Mouse (Mus musculus): ENCODE measurements around the gene Ppp1r12b. TPM values are rescaled to one million over a fixed set of nuclear protein-coding genes. Genes with fewer than 3 reads are reported as not detected.
A peak's percentile ranks its signal among the peaks of the same experiment; 100 is the strongest.

Gene Ppp1r12b
- polyA plus RNA-seq, 1 experiment from 2014 or later = 5.0 TPM

DNA sequence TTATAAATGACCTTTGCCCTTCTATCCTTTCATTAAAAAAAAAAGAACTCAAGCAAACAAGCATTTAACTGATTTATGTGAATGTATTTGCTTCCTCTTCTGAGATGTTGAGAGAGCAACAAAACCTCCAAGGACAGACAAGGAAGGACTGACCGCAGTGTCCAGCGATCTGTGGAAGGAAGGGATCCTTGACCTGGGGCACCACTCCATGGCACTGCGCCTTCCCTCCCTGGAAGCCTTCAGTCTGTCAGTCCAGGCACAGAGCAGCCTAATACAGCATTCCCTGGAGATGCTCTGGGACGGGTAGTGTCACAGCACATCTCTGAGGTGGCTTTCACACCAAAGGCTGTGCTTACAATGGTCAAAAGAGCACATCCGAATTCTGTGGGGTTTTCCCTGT, 172.9 kb downstream of the Ppp1r12b start:
- H3K4me3 ChIP-seq = no peak overlapping the region
- no peak overlapping the region for H3K27ac ChIP-seq (replicated peaks)
- no peaks in the 10 kb centered on the region for H3K27me3 ChIP-seq (replicated peaks; ENCODE audit: low read depth, poor library complexity, severe bottlenecking)
- H3K36me3 ChIP-seq (replicated peaks) = no peaks in the 10 kb centered on the region
- 86% methylated on average over 5 of the region's 5 CpGs for WGBS
- no peaks in the 10 kb centered on the region for H3K9me3 ChIP-seq
- no peak for DNase-seq (ENCODE audit: low spot score)
- peaks cover 34% of the 10 kb centered on the region for H3K4me1 ChIP-seq

DNA sequence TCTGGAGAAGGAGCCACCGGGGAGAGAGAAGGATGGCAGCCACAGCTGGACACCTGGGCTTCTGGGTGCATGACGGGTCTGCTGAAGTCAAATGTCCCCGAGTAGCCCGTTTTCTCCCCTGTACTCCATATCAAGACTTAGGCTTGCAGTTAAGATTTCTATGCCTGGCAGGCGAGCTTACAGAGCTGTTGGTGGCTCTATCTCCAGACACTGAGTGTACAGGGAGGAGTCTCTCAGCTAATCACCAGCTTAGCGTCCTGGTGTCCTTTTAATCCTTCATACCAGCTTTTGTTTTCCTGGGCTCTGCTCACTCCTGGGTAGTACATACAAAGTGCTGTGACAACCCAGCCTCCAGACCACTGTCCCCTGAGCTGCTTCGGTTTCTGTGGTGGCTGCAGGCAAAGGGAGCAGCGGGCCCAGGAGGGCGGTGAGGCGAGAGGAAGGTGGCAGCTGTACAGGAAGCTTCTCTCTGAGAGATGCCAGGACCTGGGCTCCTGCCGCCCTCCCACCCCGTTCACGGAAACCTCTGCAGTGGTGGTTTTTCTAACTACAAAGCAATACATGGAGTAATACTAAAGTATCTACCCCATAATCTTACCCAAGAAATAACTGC, 177.7 kb downstream of the Ppp1r12b start:
- H3K4me1 ChIP-seq = peaks cover 51% of the 10 kb centered on the region
- H3K36me3 ChIP-seq (replicated peaks) = no peaks in the 10 kb centered on the region
- peak overlapping the region; percentile 41 for H3K27ac ChIP-seq (replicated peaks)
- no peak overlapping the region for H3K4me3 ChIP-seq
- DNase-seq (ENCODE audit: low spot score) = no peak
- 55% methylated on average over 13 of the region's 13 CpGs for WGBS
- H3K27me3 ChIP-seq (replicated peaks; ENCODE audit: low read depth, poor library complexity, severe bottlenecking) = no peaks in the 10 kb centered on the region
- no peaks in the 10 kb centered on the region for H3K9me3 ChIP-seq

DNA sequence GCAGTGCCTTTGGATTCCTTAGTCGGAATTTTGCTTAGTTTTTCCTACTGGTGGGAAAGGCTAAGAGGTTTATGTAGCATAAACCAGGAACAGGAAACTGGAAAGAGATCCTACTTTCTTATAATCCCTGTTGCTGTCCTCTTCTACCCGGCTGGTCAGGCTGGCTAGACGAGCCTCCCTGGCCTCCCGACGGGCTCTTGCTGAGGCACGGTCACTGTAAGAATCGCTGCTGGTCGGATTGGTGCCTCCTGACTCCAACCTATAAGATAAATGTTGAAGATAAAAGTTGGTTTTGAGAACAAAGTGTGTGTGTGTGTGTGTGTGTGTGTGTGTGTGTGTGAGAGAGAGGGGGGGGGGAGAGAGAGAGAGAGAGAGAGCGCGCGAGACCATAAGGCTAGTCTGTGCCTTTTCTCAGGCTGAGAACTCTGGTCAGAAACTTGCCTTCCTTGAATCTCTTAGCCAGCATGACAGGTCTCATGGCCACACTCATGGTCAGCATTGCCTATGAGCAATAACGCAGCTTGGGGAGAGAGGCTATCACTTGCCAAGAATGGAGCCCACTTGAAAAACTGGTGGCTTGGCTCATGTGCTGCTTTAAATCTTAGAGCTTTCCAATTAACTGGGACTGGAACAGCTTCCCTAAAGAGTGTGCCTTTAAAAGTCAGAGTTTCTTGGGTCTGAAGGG, 178.4 kb downstream of the Ppp1r12b start:
- no peak overlapping the region for H3K4me3 ChIP-seq
- WGBS = 81% methylated on average over 12 of the region's 12 CpGs
- peaks cover 48% of the 10 kb centered on the region for H3K4me1 ChIP-seq
- H3K27me3 ChIP-seq (replicated peaks; ENCODE audit: low read depth, poor library complexity, severe bottlenecking) = no peaks in the 10 kb centered on the region
- peak overlapping the region; percentile 41 for H3K27ac ChIP-seq (replicated peaks)
- no peaks in the 10 kb centered on the region for H3K36me3 ChIP-seq (replicated peaks)
- no peak for DNase-seq (ENCODE audit: low spot score)
- H3K9me3 ChIP-seq = no peaks in the 10 kb centered on the region

DNA sequence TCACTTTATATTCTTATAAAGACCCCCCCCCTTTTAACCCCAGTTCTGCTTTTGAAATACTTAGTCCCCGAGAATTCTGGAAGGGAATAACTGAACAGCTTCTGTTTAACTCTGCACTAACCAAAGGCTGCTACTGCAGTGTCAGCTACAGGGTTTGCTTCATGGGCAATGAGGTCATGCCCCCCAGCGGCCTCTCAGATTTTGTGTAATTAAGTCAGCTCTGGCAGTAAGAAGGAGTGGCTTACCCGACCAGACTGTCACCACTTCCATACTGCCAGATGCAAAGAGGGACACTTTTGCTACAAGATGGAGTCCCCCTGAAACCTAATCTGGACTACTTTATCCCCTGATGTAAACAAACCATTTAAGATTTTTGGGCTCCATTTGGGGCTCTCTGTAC, 180.1 kb downstream of the Ppp1r12b start:
- Histone ChIP-seq H3K36me3 (replicated peaks) (peaks cover 8% of the 10 kb centered on the region), H3K9me3 (no peaks in the 10 kb centered on the region), H3K27me3 (replicated peaks; ENCODE audit: low read depth, poor library complexity, severe bottlenecking) (no peaks in the 10 kb centered on the region), H3K4me1 (peaks cover 59% of the 10 kb centered on the region), H3K4me3 (no peak overlapping the region), H3K27ac (replicated peaks) (peak overlapping the region; percentile 76)
- DNase-seq (ENCODE audit: low spot score) = peak; percentile 49
- 27% methylated on average over 3 of the region's 3 CpGs for WGBS

DNA sequence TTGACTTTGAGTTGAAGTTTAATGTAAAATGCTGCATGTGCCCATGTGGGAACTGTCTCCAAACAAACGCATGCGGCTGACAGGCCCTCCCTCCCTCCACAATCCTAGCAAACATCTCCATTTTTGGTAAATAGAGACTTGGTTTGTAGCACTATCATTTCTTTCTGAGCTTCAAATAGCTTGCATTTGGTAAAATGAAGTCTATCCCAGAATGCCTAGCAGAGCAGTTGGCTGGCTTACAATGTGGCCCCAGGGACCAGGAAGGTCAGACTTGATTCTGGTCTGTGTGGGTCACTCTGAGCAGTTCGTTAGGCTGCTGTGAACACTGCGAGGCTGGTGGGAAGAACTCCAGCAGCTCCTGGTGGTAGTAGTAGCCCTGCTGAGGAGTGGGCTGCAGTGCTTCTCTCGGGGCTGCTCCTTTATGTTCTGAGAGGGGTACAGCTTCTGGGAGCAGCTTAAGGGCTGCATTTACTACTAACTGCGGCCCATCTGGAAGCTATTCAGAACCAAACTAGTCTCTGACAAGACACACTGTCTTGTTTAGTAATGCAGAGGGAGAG, 180.9 kb downstream of the Ppp1r12b start:
- Histone ChIP-seq H3K9me3 (no peaks in the 10 kb centered on the region), H3K27me3 (replicated peaks; ENCODE audit: low read depth, poor library complexity, severe bottlenecking) (no peaks in the 10 kb centered on the region), H3K36me3 (replicated peaks) (peaks cover 8% of the 10 kb centered on the region), H3K4me1 (peaks cover 60% of the 10 kb centered on the region), H3K4me3 (no peak overlapping the region), H3K27ac (replicated peaks) (peak overlapping the region; percentile 76)
- 47% methylated on average over 6 of the region's 6 CpGs for WGBS
- peak; percentile 51 for DNase-seq (ENCODE audit: low spot score)

DNA sequence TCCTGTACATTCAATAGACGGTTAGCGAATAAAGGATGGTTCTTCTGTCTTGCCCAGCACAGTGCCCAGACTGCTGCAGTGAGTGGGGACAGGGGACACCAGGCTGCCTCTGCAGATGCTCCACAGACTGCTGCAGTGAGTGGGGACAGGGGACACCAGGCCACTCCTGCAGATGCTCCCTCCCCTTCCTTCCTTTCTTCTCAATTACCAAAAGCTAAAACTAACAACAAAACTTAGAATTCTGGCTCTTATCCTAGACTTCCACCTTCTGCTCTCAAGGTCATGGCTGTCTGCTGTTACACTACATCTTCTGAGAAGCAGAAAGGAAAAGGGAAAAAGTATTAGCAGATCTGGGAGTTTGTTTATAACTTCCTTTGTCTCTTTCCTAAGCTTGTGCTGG, 181.5 kb downstream of the Ppp1r12b start:
- H3K27ac ChIP-seq (replicated peaks) = peak overlapping the region; percentile 76
- H3K4me1 ChIP-seq = peaks cover 60% of the 10 kb centered on the region
- 78% methylated on average over 2 of the region's 2 CpGs for WGBS
- no peak overlapping the region for H3K4me3 ChIP-seq
- H3K27me3 ChIP-seq (replicated peaks; ENCODE audit: low read depth, poor library complexity, severe bottlenecking) = no peaks in the 10 kb centered on the region
- no peak for DNase-seq (ENCODE audit: low spot score)
- no peaks in the 10 kb centered on the region for H3K9me3 ChIP-seq
- H3K36me3 ChIP-seq (replicated peaks) = peaks cover 8% of the 10 kb centered on the region

DNA sequence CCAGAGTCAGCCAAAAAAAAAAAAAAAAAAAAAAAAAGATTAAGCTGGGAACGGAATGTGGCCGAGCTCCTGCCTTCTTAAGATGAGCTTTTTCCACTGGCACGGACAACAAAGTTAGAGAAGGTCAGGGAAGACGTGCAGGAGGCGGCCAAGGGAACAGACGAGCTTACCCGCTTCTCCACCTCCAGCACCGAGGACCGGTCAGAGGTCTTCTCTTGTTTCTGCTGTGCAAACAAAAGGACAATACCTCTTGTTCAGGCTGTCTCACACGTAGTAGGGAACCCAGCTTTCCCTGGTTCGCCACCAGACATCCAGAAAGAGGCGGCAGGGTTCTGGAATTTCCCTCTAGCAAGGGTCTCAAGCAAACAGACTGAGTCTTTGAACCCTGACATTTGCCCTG, 182.5 kb downstream of the Ppp1r12b start:
- H3K36me3 ChIP-seq (replicated peaks) = peaks cover 14% of the 10 kb centered on the region
- no peak overlapping the region for H3K4me3 ChIP-seq
- DNase-seq (ENCODE audit: low spot score) = no peak
- 42% methylated on average over 12 of the region's 12 CpGs for WGBS
- H3K27me3 ChIP-seq (replicated peaks; ENCODE audit: low read depth, poor library complexity, severe bottlenecking) = no peaks in the 10 kb centered on the region
- peaks cover 60% of the 10 kb centered on the region for H3K4me1 ChIP-seq
- peak overlapping the region; percentile 70 for H3K27ac ChIP-seq (replicated peaks)
- H3K9me3 ChIP-seq = no peaks in the 10 kb centered on the region

DNA sequence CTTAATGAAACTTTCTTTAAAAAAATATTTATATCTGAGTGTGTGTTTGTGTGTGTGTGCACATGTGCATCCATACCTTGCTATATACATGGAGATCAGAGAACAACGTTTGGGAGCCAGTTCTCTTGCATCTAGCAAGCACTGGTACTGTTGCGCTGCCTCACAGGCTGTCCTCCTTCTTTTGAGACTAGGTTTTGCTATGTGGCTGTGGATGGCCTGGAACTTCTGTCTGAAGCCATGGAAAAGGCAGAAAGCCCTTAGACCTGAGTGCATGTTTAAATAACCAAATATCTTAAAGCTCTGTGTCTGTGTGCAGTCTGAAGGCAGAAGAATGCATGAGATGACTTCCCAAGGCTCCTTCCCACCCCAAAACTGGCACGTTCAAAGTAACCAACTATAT, 182.9 kb downstream of the Ppp1r12b start:
- 76% methylated on average over 3 of the region's 3 CpGs for WGBS

DNA sequence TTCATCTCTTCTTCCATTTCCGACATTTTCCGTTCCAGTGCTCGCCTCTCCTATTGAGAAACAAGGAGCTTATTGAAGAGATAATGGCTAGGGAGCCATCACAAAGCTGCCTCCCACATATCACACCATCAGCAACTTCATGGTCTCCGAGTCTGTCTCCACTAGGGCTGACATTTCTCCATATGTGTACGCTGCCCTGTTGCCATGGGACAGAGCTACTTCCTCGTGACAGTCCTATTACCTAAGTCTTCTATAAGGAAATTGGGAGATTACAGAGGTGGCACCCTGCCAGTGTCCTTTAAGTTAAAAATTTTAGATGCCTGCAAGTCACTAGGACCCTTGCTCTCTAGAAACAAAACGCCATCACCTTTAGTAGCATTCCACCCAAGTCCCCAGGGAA, 183.7 kb downstream of the Ppp1r12b start:
- Histone ChIP-seq H3K27ac (replicated peaks) (no peak overlapping the region), H3K27me3 (replicated peaks; ENCODE audit: low read depth, poor library complexity, severe bottlenecking) (no peaks in the 10 kb centered on the region), H3K4me1 (peaks cover 52% of the 10 kb centered on the region), H3K9me3 (no peaks in the 10 kb centered on the region), H3K36me3 (replicated peaks) (peaks cover 14% of the 10 kb centered on the region), H3K4me3 (no peak overlapping the region)
- WGBS = 92% methylated on average over 7 of the region's 7 CpGs
- no peak for DNase-seq (ENCODE audit: low spot score)

More for the DNA sequence above, 182.9 kb downstream of the Ppp1r12b start:
- no peak for DNase-seq (ENCODE audit: low spot score)
- Histone ChIP-seq H3K4me1 (peaks cover 56% of the 10 kb centered on the region), H3K27me3 (replicated peaks; ENCODE audit: low read depth, poor library complexity, severe bottlenecking) (no peaks in the 10 kb centered on the region), H3K9me3 (no peaks in the 10 kb centered on the region), H3K36me3 (replicated peaks) (peaks cover 14% of the 10 kb centered on the region), H3K27ac (replicated peaks) (no peak overlapping the region), H3K4me3 (no peak overlapping the region)

DNA sequence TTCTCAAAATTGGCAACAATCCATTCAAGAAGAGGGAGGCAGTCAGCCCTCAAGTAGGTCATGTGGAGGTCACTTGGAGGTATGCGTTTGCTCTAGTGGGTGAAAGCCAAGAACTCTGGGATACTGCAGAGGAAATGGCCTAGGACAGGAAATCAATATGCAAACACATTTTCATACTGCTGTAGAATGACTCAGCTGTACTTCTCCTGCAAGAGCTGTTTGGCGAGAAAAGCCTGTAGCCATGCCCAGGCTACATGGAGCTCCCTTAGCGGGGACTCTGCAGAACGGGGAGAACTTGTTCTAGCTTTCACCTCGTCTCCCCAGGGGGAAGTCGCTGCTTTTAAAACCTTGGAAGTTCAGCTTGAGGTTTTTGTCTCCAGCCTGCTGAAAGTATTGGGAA, 184.4 kb downstream of the Ppp1r12b start:
- Histone ChIP-seq H3K36me3 (replicated peaks) (peaks cover 14% of the 10 kb centered on the region), H3K9me3 (no peaks in the 10 kb centered on the region), H3K4me3 (no peak overlapping the region), H3K27ac (replicated peaks) (no peak overlapping the region), H3K4me1 (peaks cover 52% of the 10 kb centered on the region), H3K27me3 (replicated peaks; ENCODE audit: low read depth, poor library complexity, severe bottlenecking) (no peaks in the 10 kb centered on the region)
- no peak for DNase-seq (ENCODE audit: low spot score)
- 77% methylated on average over 6 of the region's 6 CpGs for WGBS

DNA sequence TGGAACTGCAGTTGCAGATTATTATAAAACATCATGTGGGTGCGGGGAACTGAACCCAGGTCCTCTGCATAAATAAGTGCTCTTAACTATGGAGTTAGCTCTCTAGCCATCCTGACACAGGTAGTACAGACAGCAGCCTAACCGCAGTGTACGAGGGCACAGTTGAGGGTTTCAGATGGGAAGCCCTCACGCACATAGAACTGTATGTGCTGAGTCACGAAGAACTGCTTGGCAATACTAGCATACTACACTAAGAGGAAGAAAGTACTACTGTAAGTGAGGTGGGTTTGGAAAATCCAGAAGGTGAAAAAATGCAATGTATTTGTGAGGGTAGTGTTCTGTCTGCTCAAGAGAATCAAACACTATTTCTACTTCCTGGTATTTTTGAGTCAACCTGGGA, 185.4 kb downstream of the Ppp1r12b start:
- Histone ChIP-seq H3K27me3 (replicated peaks; ENCODE audit: low read depth, poor library complexity, severe bottlenecking) (no peaks in the 10 kb centered on the region), H3K4me1 (peaks cover 42% of the 10 kb centered on the region), H3K36me3 (replicated peaks) (peaks cover 14% of the 10 kb centered on the region), H3K9me3 (no peaks in the 10 kb centered on the region), H3K27ac (replicated peaks) (no peak overlapping the region), H3K4me3 (no peak overlapping the region)
- no peak for DNase-seq (ENCODE audit: low spot score)
- 94% methylated on average over 5 of the region's 5 CpGs for WGBS

DNA sequence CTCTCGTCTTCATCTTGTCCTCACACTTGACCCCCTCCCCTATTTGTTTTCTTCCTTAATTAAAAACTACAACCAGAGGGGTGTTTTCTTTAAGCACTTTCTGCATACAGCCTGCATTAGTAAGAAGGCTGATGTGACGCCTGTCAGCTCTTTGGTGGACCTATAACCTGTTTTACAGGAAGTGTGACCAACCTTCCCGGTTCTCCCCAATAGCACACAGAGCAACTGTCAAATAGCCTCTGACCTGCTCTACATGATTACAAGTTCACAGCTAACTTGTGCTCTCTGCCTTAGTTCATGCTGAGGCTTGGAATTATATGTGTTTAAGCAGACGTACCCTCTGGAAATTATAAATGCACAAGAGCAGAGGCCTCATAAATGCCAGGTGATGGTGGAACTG, 189.3 kb downstream of the Ppp1r12b start:
- Histone ChIP-seq H3K9me3 (no peaks in the 10 kb centered on the region), H3K4me3 (no peak overlapping the region), H3K36me3 (replicated peaks) (peaks cover 7% of the 10 kb centered on the region; the same call in 1 of the 2 replicates), H3K27ac (replicated peaks) (no peak overlapping the region), H3K4me1 (peaks cover 28% of the 10 kb centered on the region), H3K27me3 (replicated peaks; ENCODE audit: low read depth, poor library complexity, severe bottlenecking) (no peaks in the 10 kb centered on the region)
- 83% methylated on average over 4 of the region's 4 CpGs for WGBS
- no peak for DNase-seq (ENCODE audit: low spot score)
